In the genomic region with DNA sequence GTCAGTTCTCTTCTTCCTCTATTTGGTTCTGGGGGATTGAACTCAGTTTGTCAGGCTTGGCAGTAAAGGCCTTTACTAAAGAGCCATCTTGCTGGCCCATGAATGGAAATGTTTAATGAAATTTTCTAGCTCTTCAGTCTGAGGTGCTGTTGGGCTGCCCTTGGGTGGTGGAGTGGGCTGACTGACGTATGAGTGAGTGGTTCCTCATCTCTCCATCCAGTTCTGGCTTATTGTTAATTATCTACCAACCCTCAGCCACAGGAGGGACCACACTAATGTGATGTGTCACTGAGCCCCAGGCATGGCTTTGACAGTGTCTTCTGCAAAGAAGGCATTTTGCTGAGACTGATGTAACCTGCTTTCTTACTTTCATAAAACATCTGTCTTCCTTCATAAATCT, we compare ENCODE assay signal across 24 mouse cellular contexts.
"Had no signal": no experiment of that assay in that cellular context is flagged by ENCODE, and none has a peak within 500 bp of the region (broad histone marks: within the 10 kb centered on the region; RNA-seq: fewer than 3 reads in every experiment).

No protein-coding gene starts in this region.

- H3K27me3 ChIP-seq: limb, embryonic 12.5 days; limb, embryonic 15.5 days; midbrain, embryonic 13.5 days; neural tube, embryonic 12.5 days had no signal

- H3K4me2 ChIP-seq: limb, embryonic 12.5 days; limb, embryonic 15.5 days; liver, embryonic 11.5 days; lung, embryonic 14.5 days; midbrain, embryonic 13.5 days; neural tube, embryonic 12.5 days had no signal

- H3K9ac ChIP-seq: limb, embryonic 12.5 days; limb, embryonic 15.5 days; liver, embryonic 14.5 days; liver, postnatal 0 days; lung, embryonic 14.5 days; midbrain, embryonic 13.5 days; neural tube, embryonic 12.5 days had no signal

- H3K27ac ChIP-seq: limb, embryonic 12.5 days; limb, embryonic 15.5 days; liver, embryonic 14.5 days; macrophage; midbrain, embryonic 13.5 days; neural tube, embryonic 12.5 days; stomach, postnatal 0 days had no signal

- H3K9me3 ChIP-seq: limb, embryonic 15.5 days; midbrain, embryonic 13.5 days; neural tube, embryonic 12.5 days had no signal

- H3K4me1 ChIP-seq: limb, embryonic 15.5 days; midbrain, embryonic 13.5 days; neural tube, embryonic 12.5 days had no signal

- H3K4me3 ChIP-seq: limb, embryonic 12.5 days; limb, embryonic 15.5 days; midbrain, embryonic 13.5 days; myocyte; neural tube, embryonic 12.5 days had no signal

- H3K36me3 ChIP-seq: limb, embryonic 12.5 days; limb, embryonic 15.5 days; midbrain, embryonic 13.5 days; neural tube, embryonic 12.5 days had no signal

- ATAC-seq: intestine, embryonic 16.5 days; liver, postnatal 0 days; lung, postnatal 0 days; midbrain, embryonic 13.5 days had no signal

- DNase-seq: kidney, adult 18-20 months; kidney, adult 9 months; kidney, postnatal 14 days; kidney, postnatal 4 days; left cerebral cortex, postnatal 4 days; liver, postnatal 0 days; lung, embryonic 14.5 days; right cerebral cortex, adult 18-20 months; right cerebral cortex, postnatal 14 days; right cerebral cortex, postnatal 4 days; thymus, adult 2 months; thymus, postnatal 14 days; thymus, postnatal 4 days had no signal
